Mouse (Mus musculus) midbrain, embryonic 15.5 days (tissue): ENCODE measurements around the gene Lrp10. TPM values are rescaled to one million over a fixed set of nuclear protein-coding genes. Genes with fewer than 3 reads are reported as not detected.

Experiments
- ATAC-seq: fragments of 200-750 bp; cut with Nextera tagmentation; replicated peaks from 2 replicates; pipeline ENCODE4 v1.8.0; 2017; ENCODE audit warnings: moderate TSS enrichment
- H3K27ac ChIP-seq: fragments of 300-500 bp; sonication (generic); 2 replicates; pipeline ENCODE4 v1.5.1; 2015; ENCODE audit warnings: mild to moderate bottlenecking, inconsistent platforms
- H3K27me3 ChIP-seq: fragments of 300-500 bp; sonication (generic); replicated peaks from 2 replicates; pipeline ENCODE4 v1.6.1; 2015; ENCODE audit warnings: inconsistent platforms
- H3K36me3 ChIP-seq: fragments of 300-500 bp; sonication (generic); replicated peaks from 2 replicates; pipeline ENCODE4 v1.6.1; 2015; ENCODE audit warnings: inconsistent platforms
- H3K4me1 ChIP-seq: fragments of 300-500 bp; sonication (generic); 2 replicates; pipeline ENCODE4 v1.6.1; 2015; ENCODE audit warnings: inconsistent platforms
- H3K4me2 ChIP-seq: fragments of 300-500 bp; sonication (generic); 2 replicates; pipeline ENCODE4 v1.6.1; 2015; ENCODE audit warnings: inconsistent platforms, mild to moderate bottlenecking, moderate library complexity
- H3K4me3 ChIP-seq: fragments of 300-500 bp; sonication (generic); 2 replicates; pipeline ENCODE4 v1.5.1; 2015; ENCODE audit warnings: mild to moderate bottlenecking, inconsistent platforms
- H3K9ac ChIP-seq: fragments of 300-500 bp; sonication (generic); 2 replicates; pipeline ENCODE4 v1.6.1; 2015; ENCODE audit warnings: mild to moderate bottlenecking, inconsistent platforms
- H3K9me3 ChIP-seq: fragments of 300-500 bp; sonication (generic); 2 replicates; pipeline ENCODE4 v1.6.1; 2016; ENCODE audit warnings: inconsistent platforms
- WGBS: fragments of 180-500 bp; shearing (Covaris S2); methylation state at CpG from one replicate; pipeline ENCODE4 v1.1.7; 2015; ENCODE audit warnings: mixed read lengths; 5-methylcytosine and 5-hydroxymethylcytosine counted together
- polyA plus RNA-seq: library from polyadenylated mRNA; unstranded; fragments of >200 nt; fragmentation: Nextera tagmentation; extraction: Ambion mirVana; gene quantifications from 2 replicates; pipeline ENCODE4 v1.2.1, GENCODE M21; 2015

The Lrp10 gene
- 28.9 and 31.4 TPM in 2 replicates for polyA plus RNA-seq

DNA sequence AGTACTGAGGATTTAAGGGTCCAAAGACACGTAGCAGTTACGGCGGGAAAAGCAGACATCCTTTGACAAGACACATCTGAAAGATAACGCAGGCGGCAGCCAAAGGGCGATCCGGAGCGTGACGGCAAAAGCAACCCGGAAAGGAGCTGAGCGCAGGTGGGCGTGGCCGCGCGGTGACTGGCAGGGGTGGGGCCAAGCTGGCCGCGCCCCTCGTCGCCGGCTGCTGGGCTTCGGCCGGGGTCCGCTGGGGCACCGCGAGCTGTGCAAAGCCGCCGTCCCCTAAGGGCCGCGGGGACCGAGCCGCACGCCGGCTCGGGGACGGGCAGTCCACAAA lies at the start of gene Lrp10:
Gene Lrp10 (plus strand): TSS at position 179 of the 334 bp plus-strand sequence.
- ATAC-seq = peak; percentile 93
- Histone ChIP-seq H3K9me3 (no peaks in the 10 kb centered on the region), H3K4me3 (peak within 1 kb of the TSS; percentile 80), H3K9ac (peak within 1 kb of the TSS; percentile 82), H3K4me1 (peaks cover 13% of the 10 kb centered on the region), H3K27me3 (no peaks in the 10 kb centered on the region), H3K27ac (peak within 1 kb of the TSS; percentile 73), H3K36me3 (0 out of 2 replicates have a peak, but pooled peaks cover 11% of the 10 kb centered on the region), H3K4me2 (peak within 1 kb of the TSS; percentile 86)
- 0% methylated on average over 35 of the region's 35 CpGs for WGBS

DNA sequence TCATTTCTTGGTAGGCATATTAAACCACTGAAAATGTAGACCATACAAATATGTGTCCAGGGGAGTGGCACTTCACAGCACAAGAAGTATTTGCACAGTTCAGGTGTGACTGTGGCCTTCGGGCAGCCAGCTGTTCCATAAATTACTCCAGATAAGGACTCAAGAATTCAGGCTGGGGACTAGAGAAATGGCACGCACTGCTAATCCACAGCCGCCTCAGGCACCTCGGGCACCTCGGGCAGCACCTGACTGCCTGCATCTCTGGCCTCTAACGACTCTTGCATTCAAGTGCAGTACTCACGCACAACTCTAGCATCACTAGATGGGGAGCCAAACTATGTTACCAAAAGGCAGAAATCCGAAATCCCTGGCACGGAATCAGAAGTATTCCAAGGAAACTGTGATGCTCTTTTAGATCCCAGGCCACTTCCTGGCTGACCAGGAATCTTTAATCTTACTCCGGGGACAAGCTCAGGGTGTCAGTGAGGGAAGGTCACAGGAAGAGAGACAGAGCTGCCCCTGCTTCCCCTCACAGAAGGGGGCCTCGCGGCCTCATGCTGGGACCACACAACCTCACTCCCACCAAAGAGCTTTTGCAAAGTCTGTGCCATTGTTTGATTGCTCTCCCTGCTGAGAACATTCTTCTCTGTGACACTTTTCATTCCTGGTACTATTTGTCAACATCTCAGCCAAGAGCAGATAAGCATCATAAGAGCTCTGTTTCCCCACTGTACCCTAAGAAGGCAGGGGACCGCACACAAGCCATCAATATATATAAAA lies 48.5 kb upstream of the Lrp10 start:
- H3K4me1 ChIP-seq = 0 out of 2 replicates have a peak, but pooled peaks cover 8% of the 10 kb centered on the region
- no peaks in the 10 kb centered on the region for H3K9me3 ChIP-seq
- no peak for ATAC-seq
- H3K27me3 ChIP-seq = peaks cover 12% of the 10 kb centered on the region
- no peak overlapping the region for H3K4me2 ChIP-seq
- H3K9ac ChIP-seq = no peak overlapping the region
- no peak overlapping the region for H3K4me3 ChIP-seq
- no peak overlapping the region for H3K27ac ChIP-seq
- H3K36me3 ChIP-seq = no peaks in the 10 kb centered on the region
- 12% methylated on average over 13 of the region's 13 CpGs for WGBS

DNA sequence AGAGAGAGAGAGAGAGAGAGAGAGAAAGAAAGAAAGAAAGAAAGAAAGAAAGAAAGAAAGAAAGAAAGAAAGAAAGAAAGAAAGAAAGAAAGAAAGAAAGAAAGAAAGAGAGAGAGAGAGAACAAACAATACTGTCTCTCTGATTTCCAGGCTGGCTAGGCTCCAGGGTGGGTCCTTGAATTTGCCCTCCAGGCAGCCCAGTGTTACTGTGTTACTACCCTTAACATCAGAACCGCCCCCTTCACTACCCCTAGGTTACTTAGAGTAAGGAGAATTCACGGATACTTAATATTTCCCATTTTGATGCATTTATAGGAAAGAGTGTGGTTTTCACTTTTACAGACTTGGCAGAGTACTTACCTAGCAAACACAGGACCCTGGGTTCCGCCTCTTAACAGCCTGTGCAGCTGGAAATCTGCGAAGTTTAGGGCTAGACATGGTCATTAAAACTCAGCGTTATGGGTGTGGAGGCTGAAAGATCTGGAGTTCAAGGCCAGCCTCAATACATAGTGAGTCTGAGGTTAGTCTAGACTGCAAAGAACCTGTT lies 47.6 kb upstream of the Lrp10 start:
- Histone ChIP-seq H3K4me3 (no peak overlapping the region), H3K36me3 (no peaks in the 10 kb centered on the region), H3K27me3 (peaks cover 12% of the 10 kb centered on the region), H3K4me2 (no peak overlapping the region), H3K4me1 (0 out of 2 replicates have a peak, but pooled peaks cover 8% of the 10 kb centered on the region), H3K9me3 (no peaks in the 10 kb centered on the region), H3K9ac (no peak overlapping the region), H3K27ac (no peak overlapping the region)
- 36% methylated on average over 5 of the region's 5 CpGs for WGBS
- ATAC-seq = no peak

DNA sequence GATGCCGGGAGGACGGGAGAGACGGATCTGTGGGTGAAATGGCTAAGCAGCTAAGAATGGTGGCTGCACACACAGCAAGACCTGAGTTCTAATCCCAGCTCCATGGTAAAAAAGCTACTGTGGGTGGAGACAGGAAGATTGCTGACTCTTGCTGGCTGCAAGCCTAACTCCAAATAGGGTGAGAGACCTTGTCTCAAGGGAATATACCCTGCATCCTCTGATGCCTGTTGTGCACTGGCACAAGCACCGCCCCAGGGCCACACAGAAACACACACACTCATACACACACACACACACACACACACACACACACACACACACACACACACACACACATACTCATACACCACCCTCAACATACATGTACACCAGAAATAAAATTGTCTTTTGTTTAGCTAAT lies 47.1 kb upstream of the Lrp10 start:
- Histone ChIP-seq H3K27me3 (peaks cover 12% of the 10 kb centered on the region), H3K4me3 (no peak overlapping the region), H3K9me3 (no peaks in the 10 kb centered on the region), H3K36me3 (no peaks in the 10 kb centered on the region), H3K27ac (no peak overlapping the region), H3K4me2 (no peak overlapping the region), H3K9ac (no peak overlapping the region), H3K4me1 (0 out of 2 replicates have a peak, but pooled peaks cover 8% of the 10 kb centered on the region)
- WGBS = 59% methylated on average over 4 of the region's 4 CpGs
- ATAC-seq = no peak

DNA sequence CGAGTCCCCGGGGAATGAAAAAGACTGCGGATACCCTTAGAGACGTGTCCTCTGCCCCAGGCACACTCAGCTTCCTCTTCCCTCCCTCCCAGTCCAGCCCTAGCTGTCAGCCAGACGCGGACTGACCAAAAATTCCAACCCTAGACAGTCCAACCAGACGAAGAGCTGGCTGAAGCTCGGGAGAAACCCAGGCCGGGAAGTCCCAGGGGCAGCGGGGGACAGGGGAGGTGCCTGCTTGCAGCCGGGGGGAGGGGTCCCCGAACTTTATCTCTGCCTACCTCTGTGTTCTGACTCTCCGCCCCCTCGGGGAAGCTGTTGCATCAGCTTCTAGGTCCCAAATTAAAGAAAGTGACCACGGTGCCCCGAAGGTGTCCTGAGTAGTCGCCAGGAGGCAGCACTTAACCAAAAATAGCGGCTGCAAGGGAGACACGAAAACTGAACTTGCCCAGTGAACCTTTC lies 46.3 kb upstream of the Lrp10 start, which contains the start of gene Slc7a7:
Gene Slc7a7 (minus strand): TSS at position 158 of the 459 bp plus-strand sequence.
- H3K4me1 ChIP-seq = 0 out of 2 replicates have a peak, but pooled peaks cover 8% of the 10 kb centered on the region
- no peaks in the 10 kb centered on the region for H3K36me3 ChIP-seq
- no peak within 1 kb of the TSS for H3K9ac ChIP-seq
- no peak within 1 kb of the TSS for H3K4me3 ChIP-seq
- 0 out of 2 replicates have a peak, but pooled peaks have one; percentile 55 for ATAC-seq
- H3K27me3 ChIP-seq = peaks cover 12% of the 10 kb centered on the region
- peak within 1 kb of the TSS; percentile 16; the same call in 1 of the 2 replicates for H3K4me2 ChIP-seq
- H3K27ac ChIP-seq = no peak within 1 kb of the TSS
- WGBS = 9% methylated on average over 19 of the region's 19 CpGs
- H3K9me3 ChIP-seq = no peaks in the 10 kb centered on the region

DNA sequence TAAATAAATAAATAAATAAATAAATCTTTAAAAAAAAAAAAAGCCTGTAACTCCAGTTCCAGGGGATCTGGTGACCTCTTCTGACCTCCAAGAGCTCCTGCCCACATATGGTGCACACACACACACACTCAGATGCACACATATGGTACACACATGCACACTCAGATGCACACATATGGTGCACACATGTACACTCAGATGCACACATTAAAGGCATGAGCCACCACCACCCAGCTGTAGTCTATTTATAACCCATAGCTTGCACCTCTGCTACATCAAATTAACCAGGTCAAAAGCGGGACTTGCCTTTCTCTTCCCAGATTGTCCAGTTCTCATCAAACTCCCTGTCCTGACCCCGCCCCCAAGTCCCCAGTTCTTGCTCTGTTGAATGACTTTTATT lies 42.9 kb upstream of the Lrp10 start:
- H3K9me3 ChIP-seq = no peaks in the 10 kb centered on the region
- no peak overlapping the region for H3K27ac ChIP-seq
- no peak overlapping the region for H3K4me2 ChIP-seq
- H3K4me1 ChIP-seq = peaks cover 4% of the 10 kb centered on the region; the same call in 1 of the 2 replicates
- peaks cover 8% of the 10 kb centered on the region for H3K27me3 ChIP-seq
- H3K9ac ChIP-seq = no peak overlapping the region
- H3K36me3 ChIP-seq = no peaks in the 10 kb centered on the region
- 90% methylated on average over 2 of the region's 2 CpGs for WGBS
- no peak overlapping the region for H3K4me3 ChIP-seq
- ATAC-seq = no peak

DNA sequence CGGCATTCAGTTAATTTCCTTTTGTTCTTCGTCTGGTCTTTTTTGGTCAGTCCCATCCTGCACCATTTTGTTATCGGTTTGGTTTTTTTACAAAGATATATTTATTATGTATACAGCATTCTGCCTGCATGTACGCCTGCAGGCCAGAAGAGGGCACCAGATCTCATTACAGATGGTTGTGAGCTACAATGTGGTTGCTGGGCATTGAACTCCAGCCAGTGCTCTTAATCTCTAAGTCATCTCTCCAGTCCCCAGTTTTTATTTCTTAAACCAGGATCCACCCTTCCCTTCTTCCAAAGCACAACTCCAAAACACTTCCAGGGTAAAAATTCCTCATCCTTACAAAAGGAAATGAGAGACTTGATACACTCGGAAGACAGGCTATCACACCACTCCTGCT lies 40.5 kb upstream of the Lrp10 start:
- 59% methylated on average over 5 of the region's 5 CpGs for WGBS

DNA sequence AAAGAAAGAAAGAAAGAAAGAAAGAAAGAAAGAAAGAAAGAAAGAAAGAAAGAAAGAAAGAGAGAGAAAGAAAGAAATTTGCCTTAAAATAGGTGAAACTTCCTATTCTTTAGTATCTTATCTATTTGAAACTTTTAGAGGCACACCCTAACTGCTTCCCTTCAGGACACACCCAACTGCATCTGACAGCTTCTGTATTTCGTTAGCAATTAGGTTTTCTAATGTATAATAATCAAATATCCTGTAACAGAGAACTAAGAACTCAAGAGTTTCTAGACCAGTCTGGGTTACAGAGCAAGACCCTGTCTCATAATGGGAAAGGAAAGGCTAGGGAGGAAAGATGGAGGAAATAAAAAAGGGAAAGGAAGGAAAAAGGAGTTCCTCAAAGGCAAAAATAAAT lies 39.3 kb upstream of the Lrp10 start:
- no peaks in the 10 kb centered on the region for H3K27me3 ChIP-seq
- ATAC-seq = no peak
- no peaks in the 10 kb centered on the region for H3K9me3 ChIP-seq
- H3K9ac ChIP-seq = no peak overlapping the region
- H3K4me1 ChIP-seq = peaks cover 21% of the 10 kb centered on the region
- H3K4me3 ChIP-seq = no peak overlapping the region
- H3K36me3 ChIP-seq = 0 out of 2 replicates have a peak, but pooled peaks cover 6% of the 10 kb centered on the region
- H3K27ac ChIP-seq = no peak overlapping the region
- H3K4me2 ChIP-seq = no peak overlapping the region
- WGBS = 100% methylated on average over 1 of the region's 1 CpGs

More for the DNA sequence above, 40.5 kb upstream of the Lrp10 start:
- Histone ChIP-seq H3K9me3 (no peaks in the 10 kb centered on the region), H3K36me3 (no peaks in the 10 kb centered on the region), H3K4me1 (peaks cover 17% of the 10 kb centered on the region), H3K4me2 (no peak overlapping the region), H3K4me3 (no peak overlapping the region), H3K27ac (no peak overlapping the region), H3K9ac (no peak overlapping the region), H3K27me3 (no peaks in the 10 kb centered on the region)
- ATAC-seq = no peak

DNA sequence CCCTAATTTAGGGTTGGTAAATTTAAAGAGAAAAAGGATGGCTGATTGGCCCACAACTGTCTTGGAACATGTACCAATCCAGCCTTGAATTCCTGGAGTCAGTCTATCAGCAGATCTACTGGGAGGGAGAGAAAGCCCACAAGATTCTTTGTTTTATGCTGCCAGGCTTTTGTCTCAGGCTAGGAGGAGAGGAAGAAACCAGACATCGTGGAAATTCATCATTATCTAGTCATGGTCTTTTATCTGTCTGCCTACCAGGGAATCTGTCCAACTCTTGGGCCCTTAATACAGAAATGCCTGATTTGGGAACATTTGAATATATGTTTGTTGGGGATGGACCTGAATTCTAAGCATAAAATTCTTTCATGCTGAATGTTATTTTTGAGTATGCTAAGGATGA lies 38.4 kb upstream of the Lrp10 start:
- Histone ChIP-seq H3K27me3 (no peaks in the 10 kb centered on the region), H3K9ac (no peak overlapping the region), H3K9me3 (no peaks in the 10 kb centered on the region), H3K4me2 (peak overlapping the region; percentile 66), H3K36me3 (0 out of 2 replicates have a peak, but pooled peaks cover 9% of the 10 kb centered on the region), H3K27ac (no peak overlapping the region), H3K4me1 (peaks cover 29% of the 10 kb centered on the region), H3K4me3 (no peak overlapping the region)
- 93% methylated on average over 1 of the region's 1 CpGs for WGBS
- ATAC-seq = no peak

DNA sequence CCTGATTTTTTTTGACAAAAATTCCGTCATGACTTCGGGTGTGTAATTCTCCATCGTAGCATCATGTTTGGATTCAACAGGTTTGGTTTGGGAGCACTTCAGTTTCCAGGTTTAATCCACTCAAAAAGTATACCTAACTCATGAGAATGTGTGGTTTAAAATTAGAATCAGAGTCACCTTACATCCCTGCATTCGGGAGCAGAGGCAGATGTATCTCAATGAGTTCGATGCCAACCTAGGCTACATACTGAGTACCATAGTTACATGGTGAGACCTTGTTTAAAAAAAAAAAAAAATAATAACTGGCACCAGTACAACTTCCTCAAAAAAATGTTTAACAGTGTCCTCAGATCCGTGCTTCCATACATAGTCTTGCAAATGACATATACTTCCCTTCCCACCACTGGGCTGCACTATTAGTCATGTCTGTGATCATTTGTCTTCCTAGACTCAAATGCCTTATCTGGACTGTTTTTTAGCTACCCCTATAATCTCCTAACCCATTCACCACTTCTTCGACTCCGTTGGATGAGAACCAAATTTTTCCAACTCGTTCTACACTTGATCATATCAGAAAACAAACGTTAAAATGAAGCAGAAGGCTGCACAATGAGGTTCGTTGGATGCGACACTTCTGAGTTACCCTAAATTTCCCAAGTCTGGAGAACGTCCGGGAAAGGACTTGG lies 37.8 kb upstream of the Lrp10 start:
- ATAC-seq = peak; percentile 59
- H3K9me3 ChIP-seq = no peaks in the 10 kb centered on the region
- H3K4me3 ChIP-seq = peak overlapping the region; percentile 96
- no peaks in the 10 kb centered on the region for H3K27me3 ChIP-seq
- peak overlapping the region; percentile 85 for H3K9ac ChIP-seq
- whole genome bisulfite sequencing = 33% methylated on average over 14 of the region's 14 CpGs
- H3K27ac ChIP-seq = peak overlapping the region; percentile 88
- 0 out of 2 replicates have a peak, but pooled peaks cover 9% of the 10 kb centered on the region for H3K36me3 ChIP-seq
- peak overlapping the region; percentile 66 for H3K4me2 ChIP-seq
- H3K4me1 ChIP-seq = peaks cover 36% of the 10 kb centered on the region

DNA sequence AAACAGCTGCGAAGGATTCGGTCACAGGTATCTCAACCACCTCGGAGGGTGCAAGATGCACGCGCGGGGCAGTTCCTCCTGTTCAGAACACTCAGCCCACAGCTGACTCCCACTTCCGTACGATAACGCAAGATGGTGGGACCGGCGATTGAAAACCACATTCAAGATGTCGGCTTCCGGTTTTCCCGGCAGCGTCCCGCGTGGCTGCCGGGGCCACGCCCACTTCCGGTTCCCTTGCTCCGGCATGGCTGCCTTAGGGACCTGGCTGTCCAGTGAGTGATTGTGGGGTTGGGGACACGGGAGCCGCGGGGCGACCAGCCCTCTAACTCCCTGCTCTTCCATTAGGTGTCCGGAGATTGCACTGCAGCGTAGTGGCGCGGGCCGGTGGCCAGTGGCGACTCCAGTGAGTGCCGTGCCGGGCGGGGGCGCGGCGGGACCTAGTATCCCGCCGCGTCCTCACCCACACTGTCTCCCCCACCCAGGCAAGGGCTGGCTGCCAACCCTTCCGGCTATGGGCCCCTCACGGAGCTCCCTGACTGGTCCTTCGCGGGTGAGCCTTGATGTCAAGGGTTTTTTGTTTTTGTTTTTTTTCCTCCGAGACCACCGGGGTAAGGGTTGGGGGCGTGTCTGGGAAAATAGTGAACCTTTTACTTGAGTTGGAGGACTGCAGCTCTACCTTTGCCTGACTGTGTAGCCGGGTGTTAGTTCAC lies 37.1 kb upstream of the Lrp10 start, which contains the start of gene Mrpl52:
Gene Mrpl52 (plus strand): TSS at position 221 of the 710 bp plus-strand sequence.
- Histone ChIP-seq H3K4me1 (peaks cover 43% of the 10 kb centered on the region), H3K9me3 (no peaks in the 10 kb centered on the region), H3K27me3 (no peaks in the 10 kb centered on the region), H3K9ac (peak within 1 kb of the TSS; percentile 85), H3K36me3 (0 out of 2 replicates have a peak, but pooled peaks cover 9% of the 10 kb centered on the region), H3K27ac (peak within 1 kb of the TSS; percentile 88), H3K4me3 (peak within 1 kb of the TSS; percentile 96), H3K4me2 (peak within 1 kb of the TSS; percentile 66)
- ATAC-seq = peak; percentile 87
- under 1% methylated on average over 48 of the region's 48 CpGs for WGBS
